Mouse (Mus musculus): ENCODE results near the gene Nphs2. TPM values are rescaled to one million over a fixed set of nuclear protein-coding genes. Genes with fewer than 3 reads are reported as not detected.

The Nphs2 gene
- total RNA-seq, 2 experiments from 2014 or later = not detected

GRCm38 (mm10) chr1:156350441-156350840 lies 39.9 kb downstream of the Nphs2 start:
- no peak for DNase-seq
- intact Hi-C loops (cut with DNase I) = no loop called here

GRCm38 (mm10) chr1:156352466-156352865 lies 41.9 kb downstream of the Nphs2 start:
- intact Hi-C loops (cut with DNase I) = no loop called here
- no peak for DNase-seq

- intact Hi-C loops (cut with DNase I) = no loop called here
- no peak for DNase-seq
These were observed 55.2 kb downstream of the Nphs2 start, which contains the start of gene Gm2000 for GRCm38 (mm10) chr1:156365740-156366139. Gene Gm2000, plus strand, starts transcription at chr1:156366040.

Other genes starting within 250 kb of the Nphs2 start
- gene Fam163a, start 105.7 kb upstream of the Nphs2 start, total RNA-seq (2021) = under 1 TPM in 1 of 2 experiments, not detected in 1; 0.08 TPM
- gene Tdrd5, start 7.1 kb upstream of the Nphs2 start, total RNA-seq (2021) = not detected
- 100 to 1,000 TPM; 405 to 414 TPM for gene Gm2000, start 55.3 kb downstream of the Nphs2 start, total RNA-seq (2021)
- not detected for gene Axdnd1, start 110.4 kb downstream of the Nphs2 start, total RNA-seq (2021)
- gene Soat1, start 163.6 kb downstream of the Nphs2 start, total RNA-seq (2021) = 1 to 10 TPM; 7.9 to 8.9 TPM
- 10 to 100 TPM; 48.9 to 51.9 TPM for gene Gm10031, start 213.3 kb downstream of the Nphs2 start, total RNA-seq (2021)
- 10 to 100 TPM; 21.0 to 21.5 TPM for gene Abl2, start 248.1 kb downstream of the Nphs2 start, total RNA-seq (2021)